Mouse (Mus musculus): ENCODE measurements around the gene Casp3.
"Not testable (repeated sequence)": the region's sequence is repeated elsewhere in the genome, so short reads cannot be mapped to it uniquely, and the experiment has no call there.

Casp3 gene

DNA sequence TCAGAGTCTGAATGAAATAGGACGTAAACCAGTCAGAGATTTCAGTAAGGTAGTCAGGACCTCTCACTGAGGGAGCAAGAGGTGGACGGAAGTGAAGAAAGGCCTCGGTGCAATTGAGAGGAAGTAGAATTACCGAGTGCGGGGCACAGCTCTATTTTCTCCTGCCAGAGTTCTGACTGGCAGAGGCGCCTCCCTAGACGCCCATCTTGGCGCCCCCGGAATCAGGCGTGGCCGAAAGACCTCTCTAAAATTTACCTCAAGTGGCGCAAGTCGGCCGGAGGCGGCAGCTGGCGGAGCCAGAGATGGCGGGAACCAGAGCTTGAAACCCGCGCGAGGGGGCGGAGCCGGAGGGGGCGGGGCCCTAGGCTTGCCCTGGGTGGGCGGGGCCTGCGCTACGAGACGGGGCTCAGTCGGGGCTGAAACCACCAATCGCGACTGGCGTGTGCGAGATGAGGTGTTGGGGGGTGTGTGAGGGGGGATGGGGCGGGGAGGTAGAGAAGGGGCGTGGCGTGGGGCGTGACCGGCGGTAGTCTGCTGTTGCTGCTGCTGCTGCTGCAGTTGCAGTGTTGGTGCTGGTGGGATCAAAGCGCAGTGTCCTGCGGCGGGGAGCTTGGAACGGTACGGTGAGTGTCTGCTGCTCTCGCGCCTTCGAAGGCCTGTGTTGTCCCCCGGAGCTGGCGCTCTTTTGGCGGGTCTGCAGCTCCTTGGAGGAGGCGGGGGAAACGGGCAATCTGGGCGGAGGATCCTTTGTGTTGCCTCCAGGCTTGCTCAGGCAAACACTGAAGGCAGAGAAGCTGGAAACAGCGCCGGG lies at the start of gene Casp3, which contains the start of gene Primpol:
Gene Casp3, plus strand, starts transcription at position 413 of the 811 bp plus-strand sequence.
Gene Primpol, minus strand, starts transcription at position 334 of the 811 bp plus-strand sequence.
- peak; percentile 93 for DNase-seq (ENCODE audit: low spot score)

DNA sequence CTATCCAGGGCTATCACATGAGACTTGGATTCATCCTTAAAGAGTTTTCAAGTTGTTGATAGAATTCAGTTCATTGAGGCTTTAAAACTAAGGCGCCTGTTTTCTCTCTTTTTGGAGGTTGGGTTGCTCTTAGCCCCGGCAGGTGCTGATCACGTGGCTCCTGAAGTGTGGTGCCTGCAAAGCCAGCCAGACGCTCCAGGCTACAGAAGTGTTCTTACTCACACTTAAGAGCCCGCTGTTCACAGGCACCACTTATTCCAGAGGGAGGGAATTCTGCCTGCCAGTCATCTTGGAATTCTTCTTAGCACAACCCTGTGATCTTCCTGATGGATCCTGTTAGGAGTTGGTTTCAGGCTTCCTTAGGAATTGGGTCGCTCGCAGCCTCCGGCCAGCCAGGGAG lies 49.1 kb upstream of the Casp3 start:
- DNase-seq (ENCODE audit: low spot score): no peak

DNA sequence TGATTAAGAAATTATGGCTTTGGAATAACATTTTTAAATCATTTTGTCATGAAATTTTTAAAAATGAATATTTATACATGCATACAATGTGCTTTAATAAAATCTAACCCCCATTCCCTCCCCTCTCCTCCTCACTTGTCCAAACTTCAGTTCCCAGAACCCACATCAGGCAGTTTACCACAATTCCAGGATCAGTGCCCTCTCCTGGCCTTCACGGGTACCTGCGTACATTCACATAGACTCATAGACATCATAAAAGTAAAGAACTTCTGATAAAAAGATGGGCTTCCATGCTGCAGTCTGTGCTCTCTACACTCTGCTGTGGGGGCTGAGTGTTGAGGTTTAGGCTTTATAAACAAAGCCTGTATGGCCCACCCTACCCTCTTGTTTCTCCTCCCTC lies 48.1 kb upstream of the Casp3 start:
- no peak for DNase-seq (ENCODE audit: low spot score)

- DNase-seq (ENCODE audit: low spot score): no peak
Measured at GRCm38 (mm10) chr8:46569659-46570441, 47.2 kb upstream of the Casp3 start.

GRCm38 (mm10) chr8:46570673-46571072 lies 46.4 kb upstream of the Casp3 start:
- DNase-seq (ENCODE audit: low spot score): no peak

DNA sequence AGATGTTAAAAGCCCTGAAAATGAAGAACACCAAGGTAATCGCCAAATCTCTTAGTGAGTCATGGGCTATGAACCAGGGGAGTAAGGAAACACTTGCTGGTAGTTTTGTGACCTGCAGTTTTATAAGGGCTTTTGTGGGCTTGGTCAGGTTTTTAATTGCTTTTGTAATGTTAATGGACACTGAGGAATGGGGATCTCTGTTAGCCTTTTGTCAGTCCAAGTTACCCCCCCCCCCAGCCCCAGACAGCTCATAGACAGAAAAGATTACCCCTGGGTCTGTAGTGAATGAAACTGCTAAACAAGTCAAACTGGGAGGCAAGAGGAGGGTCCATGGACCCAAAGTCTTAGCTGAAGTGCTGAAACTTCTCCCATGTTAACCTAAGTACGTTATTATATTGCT lies 43.6 kb upstream of the Casp3 start:
- no peak for DNase-seq (ENCODE audit: low spot score)

- no peak for DNase-seq (ENCODE audit: low spot score)
Measured at GRCm38 (mm10) chr8:46573964-46574363, 43.1 kb upstream of the Casp3 start.

DNA sequence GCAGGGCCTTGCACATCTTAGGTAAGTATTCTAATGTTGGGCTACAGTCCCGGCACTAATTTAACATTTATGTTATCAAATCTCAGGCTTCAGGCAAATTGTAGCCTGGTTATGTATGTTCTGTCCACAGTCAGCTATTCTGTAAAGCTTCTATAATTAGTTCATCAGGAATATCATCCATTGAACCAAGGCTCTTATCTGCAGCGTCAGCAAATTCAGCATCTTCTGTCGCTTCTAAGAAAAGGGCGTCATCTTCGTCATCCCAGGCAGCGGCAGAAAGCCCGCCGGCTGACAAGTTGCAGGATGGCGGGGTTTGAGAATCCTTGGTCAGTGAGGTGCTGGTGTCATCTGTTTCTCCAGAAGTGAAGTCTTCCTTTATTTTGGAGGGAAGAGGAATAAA lies 38.3 kb upstream of the Casp3 start:
- DNase-seq (ENCODE audit: low spot score): no peak

DNA sequence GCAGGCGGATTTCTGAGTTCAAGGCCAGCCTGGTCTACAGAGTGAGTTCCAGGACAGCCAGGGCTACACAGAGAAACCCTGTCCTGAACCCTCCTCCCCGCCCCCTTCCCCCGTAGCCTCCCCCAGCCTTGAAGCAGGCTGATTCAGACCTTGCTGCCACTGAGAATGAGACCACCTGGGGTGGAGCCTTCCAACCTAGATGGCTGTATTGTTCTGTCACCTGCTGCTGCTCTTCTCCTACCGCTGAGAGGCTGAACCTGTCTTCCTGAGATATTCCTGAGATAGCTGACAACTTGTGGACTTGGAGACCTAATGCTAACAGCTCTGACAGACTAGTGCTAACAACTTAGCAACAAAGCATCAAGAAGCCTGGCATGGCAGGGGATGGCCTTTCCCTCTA lies 32.8 kb upstream of the Casp3 start:
- DNase-seq (ENCODE audit: low spot score): not testable (repeated sequence)

GRCm38 (mm10) chr8:46585576-46585975 lies 31.5 kb upstream of the Casp3 start:
- DNase-seq (ENCODE audit: low spot score): no peak

DNA sequence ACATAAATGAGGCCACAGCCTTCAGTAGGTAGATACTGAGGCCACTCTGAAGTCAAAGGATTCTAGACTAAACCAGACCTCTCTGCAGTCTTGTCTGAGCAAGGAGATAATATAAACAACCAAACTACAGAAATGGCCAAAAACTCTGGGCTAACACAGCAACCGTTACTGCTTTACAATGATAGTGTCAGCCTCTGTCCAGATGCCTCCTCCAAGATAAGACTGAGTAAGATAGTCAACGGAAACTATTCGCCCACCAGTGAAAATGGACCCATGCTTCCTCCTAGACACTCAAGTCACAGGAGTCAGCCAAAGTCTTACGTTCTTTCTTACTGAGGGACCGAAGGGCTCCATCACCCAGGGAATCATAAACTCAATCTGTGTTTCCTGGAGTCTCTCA lies 29.2 kb upstream of the Casp3 start:
- DNase-seq (ENCODE audit: low spot score): no peak

- no peak for DNase-seq (ENCODE audit: low spot score)
Measured at GRCm38 (mm10) chr8:46588663-46589062, 28.4 kb upstream of the Casp3 start.

GRCm38 (mm10) chr8:46593067-46593466 lies 24.0 kb upstream of the Casp3 start:
- no peak for DNase-seq (ENCODE audit: low spot score)

DNA sequence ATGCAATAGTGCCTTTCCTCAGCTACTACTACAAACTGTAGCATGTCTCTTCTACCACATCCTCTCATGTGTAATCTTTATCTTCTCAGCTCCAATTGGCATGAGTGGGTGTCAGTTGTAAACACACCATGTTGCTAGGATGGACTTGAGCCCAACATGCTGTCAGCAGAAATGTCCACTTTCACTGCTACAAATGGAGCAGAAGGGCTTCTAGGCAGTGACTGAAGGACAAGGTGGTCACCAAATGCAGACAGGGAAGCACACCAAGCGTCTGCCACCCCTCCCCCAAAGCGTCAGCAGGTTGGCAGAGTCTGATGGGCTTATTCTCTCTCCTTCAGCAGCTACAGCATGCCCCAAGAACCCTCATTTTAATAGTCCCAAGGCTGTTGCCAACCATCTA lies 23.3 kb upstream of the Casp3 start:
- DNase-seq (ENCODE audit: low spot score): no peak

- no peak for DNase-seq (ENCODE audit: low spot score)
Measured at GRCm38 (mm10) chr8:46595593-46595992, 21.5 kb upstream of the Casp3 start.

- no peak for DNase-seq (ENCODE audit: low spot score)
Measured at GRCm38 (mm10) chr8:46596530-46596929, 20.6 kb upstream of the Casp3 start.

GRCm38 (mm10) chr8:46597411-46597810 lies 19.7 kb upstream of the Casp3 start:
- no peak for DNase-seq (ENCODE audit: low spot score)

GRCm38 (mm10) chr8:46598114-46598513 lies 19.0 kb upstream of the Casp3 start:
- no peak for DNase-seq (ENCODE audit: low spot score)

GRCm38 (mm10) chr8:46598753-46599152 lies 18.3 kb upstream of the Casp3 start:
- no peak for DNase-seq (ENCODE audit: low spot score)

DNA sequence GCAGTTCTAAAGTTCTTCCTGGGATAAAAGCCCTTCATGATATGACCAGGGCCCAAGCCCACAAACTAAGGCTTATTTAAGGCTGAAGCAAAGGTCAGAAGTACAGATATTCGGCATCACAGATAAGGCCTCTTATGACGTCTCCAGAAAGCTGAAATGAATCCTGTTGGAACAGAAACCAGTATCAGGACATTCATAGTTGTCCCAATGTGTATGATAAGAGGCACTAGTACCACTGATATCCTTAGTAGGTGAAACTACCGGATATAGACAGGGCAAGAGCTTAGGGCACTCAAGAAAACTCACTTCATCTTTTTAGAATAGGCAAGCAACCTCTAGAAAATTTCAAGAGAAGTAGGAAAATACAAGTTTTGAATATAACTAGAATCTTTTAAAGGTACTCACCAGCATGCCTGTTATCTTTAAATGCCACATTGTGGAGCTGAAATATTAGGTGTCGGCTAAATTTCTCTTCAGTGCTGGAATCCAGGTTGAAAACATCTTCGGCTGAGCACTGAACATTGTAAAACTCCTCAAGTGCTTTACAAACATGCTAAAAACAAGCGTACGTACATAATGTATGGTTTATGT lies 17.7 kb upstream of the Casp3 start:
- DNase-seq (ENCODE audit: low spot score): no peak

DNA sequence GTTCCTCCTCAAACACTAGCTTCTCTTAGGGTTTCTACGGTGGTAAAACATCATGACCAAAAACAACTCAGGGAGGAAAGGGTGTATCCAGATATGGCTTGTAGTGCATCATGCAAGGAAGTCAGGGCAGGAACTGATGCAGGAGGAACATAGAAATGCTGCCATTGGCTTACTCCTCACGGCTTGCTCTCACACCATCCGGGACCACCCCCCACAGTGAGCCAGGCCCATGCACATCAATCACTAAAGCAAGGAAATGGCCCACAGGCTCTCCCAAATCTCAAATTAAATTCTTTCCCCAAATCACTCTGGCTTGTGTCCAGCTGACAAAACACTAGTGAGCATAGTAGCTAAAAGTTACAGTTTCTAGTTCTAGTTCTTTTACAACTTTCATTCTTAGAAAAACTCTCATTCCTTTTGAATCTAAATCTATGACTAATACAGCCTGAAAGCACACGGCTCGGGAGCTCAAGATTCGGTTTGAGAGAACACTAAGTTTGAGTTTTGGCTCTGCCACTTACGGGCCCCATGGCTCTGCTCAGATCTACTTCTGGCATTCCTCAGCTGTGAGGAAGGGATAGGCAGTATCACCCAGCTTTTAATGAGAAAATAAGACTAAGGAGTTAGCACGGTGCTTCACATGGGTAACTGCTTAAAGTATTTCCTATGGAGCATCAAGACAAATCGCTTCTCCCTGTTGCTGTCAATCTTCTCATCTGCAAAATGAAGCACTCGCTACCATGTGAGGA lies 16.0 kb upstream of the Casp3 start:
- DNase-seq (ENCODE audit: low spot score): no peak

GRCm38 (mm10) chr8:46603587-46603986 lies 13.5 kb upstream of the Casp3 start:
- DNase-seq (ENCODE audit: low spot score): no peak

All from T-cell, adult 2 months (primary cell).